Mouse (Mus musculus): ENCODE results near the gene Il1rl1. TPM values are rescaled to one million over a fixed set of nuclear protein-coding genes. Genes with fewer than 3 reads are reported as not detected.

Gene Il1rl1
- total RNA-seq, 2 experiments from 2014 or later, result 5.9 to 8.8 TPM

- DNase-seq (ENCODE audit: low spot score in 2 of 2), result no peak
Measured at GRCm38 (mm10) chr1:40435936-40436335, 6.6 kb downstream of the Il1rl1 start.

- DNase-seq (ENCODE audit: low spot score in 2 of 2), result no peak
Measured at GRCm38 (mm10) chr1:40437340-40437739, 8.0 kb downstream of the Il1rl1 start.

- no peak for DNase-seq (ENCODE audit: low spot score in 2 of 2)
Measured at GRCm38 (mm10) chr1:40439504-40439903, 10.1 kb downstream of the Il1rl1 start.

GRCm38 (mm10) chr1:40444800-40445199 is 15.4 kb downstream of the Il1rl1 start:
- DNase-seq (ENCODE audit: low spot score in 2 of 2), result no peak

GRCm38 (mm10) chr1:40465477-40466430 is 36.4 kb downstream of the Il1rl1 start, which contains the start of gene Il18r1:
Gene Il18r1, plus strand, starts transcription at chr1:40465552.
- no peak for DNase-seq (ENCODE audit: low spot score in 2 of 2)

- no peak for DNase-seq (ENCODE audit: low spot score in 2 of 2)
Measured at GRCm38 (mm10) chr1:40467306-40467705, 37.9 kb downstream of the Il1rl1 start.

- DNase-seq (ENCODE audit: low spot score in 2 of 2), result no peak
Measured at GRCm38 (mm10) chr1:40468805-40469204, 39.4 kb downstream of the Il1rl1 start.

- DNase-seq (ENCODE audit: low spot score in 2 of 2), result no peak
Measured at GRCm38 (mm10) chr1:40469900-40470299, 40.5 kb downstream of the Il1rl1 start.

GRCm38 (mm10) chr1:40472401-40472800 is 43.0 kb downstream of the Il1rl1 start:
- no peak for DNase-seq (ENCODE audit: low spot score in 2 of 2)

GRCm38 (mm10) chr1:40473640-40474039 is 44.3 kb downstream of the Il1rl1 start:
- no peak for DNase-seq (ENCODE audit: low spot score in 2 of 2)

GRCm38 (mm10) chr1:40474336-40474735 is 45.0 kb downstream of the Il1rl1 start:
- DNase-seq (ENCODE audit: low spot score in 2 of 2), result no peak

GRCm38 (mm10) chr1:40475697-40476096 is 46.3 kb downstream of the Il1rl1 start:
- DNase-seq (ENCODE audit: low spot score in 2 of 2), result no peak

- no peak for DNase-seq (ENCODE audit: low spot score in 2 of 2)
Measured at GRCm38 (mm10) chr1:40476756-40477155, 47.4 kb downstream of the Il1rl1 start.

GRCm38 (mm10) chr1:40479505-40479923 is 50.1 kb downstream of the Il1rl1 start:
- DNase-seq (ENCODE audit: low spot score in 2 of 2), result no peak

- no peak for DNase-seq (ENCODE audit: low spot score in 2 of 2)
Measured at GRCm38 (mm10) chr1:40494594-40494993, 65.2 kb downstream of the Il1rl1 start.

- DNase-seq (ENCODE audit: low spot score in 2 of 2), result no peak
Measured at GRCm38 (mm10) chr1:40499708-40500107, 70.3 kb downstream of the Il1rl1 start.

- no peak for DNase-seq (ENCODE audit: low spot score in 2 of 2)
Measured at GRCm38 (mm10) chr1:40501126-40501525, 71.8 kb downstream of the Il1rl1 start.

GRCm38 (mm10) chr1:40501546-40502398 is 72.4 kb downstream of the Il1rl1 start:
- DNase-seq (ENCODE audit: low spot score in 2 of 2), result no peak

GRCm38 (mm10) chr1:40504548-40504947 is 75.2 kb downstream of the Il1rl1 start:
- no peak for DNase-seq (ENCODE audit: low spot score in 2 of 2)
